In genomic region chr5:123345853-123346654, GRCm38 (mm10) we compare ENCODE assay signal across 8 mouse cellular contexts. TPM values are rescaled to one million over a fixed set of nuclear protein-coding genes. Genes with fewer than 3 reads are reported as not detected.
DNase-seq lines count a peak whose midpoint lies in the region; ATAC-seq and TF ChIP-seq lines count a peak whose summit lies in the region.

No protein-coding gene starts in this region.

- 2% methylated on average over 22 of the region's 22 CpGs for WGBS in limb, embryonic 15.5 days
- WGBS in midbrain, postnatal 0 days: under 1% methylated on average over 22 of the region's 22 CpGs

- H3K4me3 ChIP-seq in limb, embryonic 15.5 days: peak overlapping the region; percentile 96
- peak overlapping the region; percentile 91 for H3K4me3 ChIP-seq in midbrain, postnatal 0 days (ENCODE audit: low read depth, low read length)

- H3K27me3 ChIP-seq in limb, embryonic 15.5 days: no peaks in the 10 kb centered on the region
- H3K27me3 ChIP-seq in midbrain, postnatal 0 days (ENCODE audit: insufficient read depth, low read length): no peaks in the 10 kb centered on the region
- H3K27me3 ChIP-seq in splenic B cell, adult 2 months (ENCODE audit: control insufficient read depth, insufficient read depth, low read length, poor library complexity, severe bottlenecking): no peaks in the 10 kb centered on the region

- peak overlapping the region; percentile 85 for H3K4me2 ChIP-seq in limb, embryonic 15.5 days
- peak overlapping the region; percentile 78 for H3K4me2 ChIP-seq in midbrain, postnatal 0 days (ENCODE audit: low read depth, low read length, poor library complexity, severe bottlenecking)

- no peaks in the 10 kb centered on the region for H3K9me3 ChIP-seq in limb, embryonic 15.5 days
- no peaks in the 10 kb centered on the region for H3K9me3 ChIP-seq in midbrain, postnatal 0 days (ENCODE audit: low read length)

- H3K4me1 ChIP-seq in limb, embryonic 15.5 days: peaks cover 30% of the 10 kb centered on the region
- H3K4me1 ChIP-seq in midbrain, postnatal 0 days (ENCODE audit: insufficient read depth, low read length): peaks cover 9% of the 10 kb centered on the region

- peak overlapping the region; percentile 90 for H3K9ac ChIP-seq in limb, embryonic 15.5 days
- H3K9ac ChIP-seq in midbrain, postnatal 0 days (replicated peaks; ENCODE audit: low read length, poor library complexity, severe bottlenecking): peak overlapping the region; percentile 88

- peak overlapping the region; percentile 98 for H3K27ac ChIP-seq in limb, embryonic 15.5 days
- H3K27ac ChIP-seq in midbrain, postnatal 0 days (ENCODE audit: low read depth, low read length): peak overlapping the region; percentile 98

- H3K36me3 ChIP-seq in limb, embryonic 15.5 days: peaks cover 6% of the 10 kb centered on the region; the same call in 1 of the 2 replicates
- H3K36me3 ChIP-seq in midbrain, postnatal 0 days (ENCODE audit: insufficient read depth, low read length): no peaks in the 10 kb centered on the region
- H3K36me3 ChIP-seq in splenic B cell, adult 2 months (ENCODE audit: control insufficient read depth, insufficient read depth, low read length, poor library complexity, severe bottlenecking): no peaks in the 10 kb centered on the region

- TF ChIP-seq CTCF in midbrain, postnatal 0 days (IDR thresholded peaks at IDR 0.05): no peak

- peak; percentile 61 to 66 for DNase-seq in left cerebral cortex, adult 18-20 months (ENCODE audit: low spot score in 2 of 2)
- no peak for DNase-seq in left cerebral cortex, adult 11 months (ENCODE audit: low spot score)
- peak; percentile 51 for DNase-seq in embryo, embryonic 9.5 days (ENCODE audit: extremely low spot score)
- peak; percentile 83 to 87 for DNase-seq in heart, adult 18-20 months
- DNase-seq in kidney, adult 18-20 months: peak; percentile 83
- DNase-seq in midbrain, postnatal 0 days (ENCODE audit: low spot score): peak; percentile 87
- peak; percentile 56 for DNase-seq in splenic B cell, adult 2 months (ENCODE audit: low read depth, low spot score)

- peak; percentile 68 for ATAC-seq in limb, embryonic 15.5 days (ENCODE audit: insufficient number of reproducible peaks, low FRiP score, low TSS enrichment, low read depth)
- ATAC-seq in midbrain, postnatal 0 days (ENCODE audit: low FRiP score): peak; percentile 47

RNA-seq across cellular contexts. Expression of gene Bcl7a, which starts 2.4 kb away (rescaled TPM):
- total RNA-seq in left cerebral cortex, adult 18-20 months (2021): 10 to 100 TPM; 66.3 to 70.1 TPM
- total RNA-seq in heart, adult 18-20 months (2021): 1 to 10 TPM; 8.0 to 8.2 TPM
- polyA plus RNA-seq in limb, embryonic 15.5 days (2015; fragmentation: Nextera tagmentation; extraction: Ambion mirVana): 20.4 and 22.3 TPM in 2 replicates
- 33.5 and 40.7 TPM in 2 replicates for total RNA-seq in midbrain, postnatal 0 days (2014; rRNA removed)
- 21.4 and 21.6 TPM in 2 replicates for polyA plus RNA-seq in midbrain, postnatal 0 days (2015; fragmentation: Nextera tagmentation; extraction: Ambion mirVana)

RNA-seq across cellular contexts. Expression of gene Mlxip, which starts 48.5 kb away (rescaled TPM):
- total RNA-seq in left cerebral cortex, adult 18-20 months (2021): 10 to 100 TPM; 16.0 to 16.8 TPM
- total RNA-seq in heart, adult 18-20 months (2021): 10 to 100 TPM; 26.5 to 29.0 TPM
- 12.7 and 13.7 TPM in 2 replicates for polyA plus RNA-seq in limb, embryonic 15.5 days (2015; fragmentation: Nextera tagmentation; extraction: Ambion mirVana)
- total RNA-seq in midbrain, postnatal 0 days (2014; rRNA removed): 16.6 and 17.9 TPM in 2 replicates
- 9.8 and 11.3 TPM in 2 replicates for polyA plus RNA-seq in midbrain, postnatal 0 days (2015; fragmentation: Nextera tagmentation; extraction: Ambion mirVana)
